Mouse (Mus musculus) adrenal gland, postnatal 4 days (tissue): ENCODE data around the gene Ms4a4c. TPM values are rescaled to one million over a fixed set of nuclear protein-coding genes. Genes with fewer than 3 reads are reported as not detected.
"Not testable (repeated sequence)": the region's sequence is repeated elsewhere in the genome, so short reads cannot be mapped to it uniquely, and the experiment has no call there.

ENCODE experiments used
- DNase-seq, 2 experiments: peaks; one replicate each; pipeline ENCODE4 v3.0.0; 2021 to 2022; ENCODE audit warnings: low spot score in 2 of 2, mixed read lengths in 2 of 2
- total RNA-seq, 2 experiments: library from RNA; stranded (reverse); gene quantifications; 2 replicates each; pipeline ENCODE4 v1.2.3; 2021

Gene Ms4a4c
- total RNA-seq, 2 experiments from 2014 or later, result not detected

GRCm38 (mm10) chr19:11459041-11459440, 54.5 kb downstream of the Ms4a4c start:
- not testable (repeated sequence) for DNase-seq

- not testable (repeated sequence) for DNase-seq
Measured at GRCm38 (mm10) chr19:11464795-11465194, 60.2 kb downstream of the Ms4a4c start.

GRCm38 (mm10) chr19:11466471-11466870, 61.9 kb downstream of the Ms4a4c start:
- no peak for DNase-seq

GRCm38 (mm10) chr19:11468361-11468760, 63.8 kb downstream of the Ms4a4c start:
- not testable (repeated sequence) for DNase-seq

GRCm38 (mm10) chr19:11469215-11469614, 64.6 kb downstream of the Ms4a4c start, which contains the start of gene Ms4a6c:
TSS of gene Ms4a6c (plus strand) at chr19:11469366.
- DNase-seq, result not testable (repeated sequence)

Other genes starting within 250 kb of the Ms4a4c start
- gene 1700025F22Rik, start 239.4 kb upstream of the Ms4a4c start, total RNA-seq, result not detected
- gene Ms4a13, start 208.0 kb upstream of the Ms4a4c start, total RNA-seq, result not detected
- gene Ms4a12, start 172.3 kb upstream of the Ms4a4c start, total RNA-seq, result not detected
- 1 to 10 TPM in 1 of 2 experiments, under 1 TPM in 1; 0.50 to 1.2 TPM for gene Ms4a1, start 138.5 kb upstream of the Ms4a4c start, total RNA-seq
- not detected for gene Ms4a5, start 120.9 kb upstream of the Ms4a4c start, total RNA-seq
- under 1 TPM; 0.08 to 0.11 TPM for gene Ms4a14, start 90.3 kb upstream of the Ms4a4c start, total RNA-seq
- gene Ms4a7, start 68.6 kb upstream of the Ms4a4c start, total RNA-seq, result 1 to 10 TPM; 2.3 to 3.1 TPM
- gene Ms4a4a, start 29.2 kb upstream of the Ms4a4c start, total RNA-seq, result 1 to 10 TPM; 5.4 to 6.5 TPM
- gene Ms4a4b, start 38.8 kb downstream of the Ms4a4c start, total RNA-seq, result 1 to 10 TPM in 1 of 2 experiments, under 1 TPM in 1; 0.71 to 1.6 TPM
- 10 to 100 TPM; 10.2 to 10.3 TPM for gene Ms4a6c, start 64.6 kb downstream of the Ms4a4c start, total RNA-seq
- not detected for gene Gm8369, start 81.2 kb downstream of the Ms4a4c start, total RNA-seq
- 1 to 10 TPM; 4.4 to 5.5 TPM for gene Ms4a6b, start 111.7 kb downstream of the Ms4a4c start, total RNA-seq
- under 1 TPM; 0.39 to 0.68 TPM for gene Ms4a4d, start 132.0 kb downstream of the Ms4a4c start, total RNA-seq
- gene Ms4a6d, start 200.1 kb downstream of the Ms4a4c start, total RNA-seq, result 1 to 10 TPM; 3.7 to 4.4 TPM
- gene Ms4a2, start 218.9 kb downstream of the Ms4a4c start, total RNA-seq, result under 1 TPM; 0.20 to 0.98 TPM
- 1 to 10 TPM in 1 of 2 experiments, under 1 TPM in 1; 0.53 to 1.2 TPM for gene Ms4a3, start 236.1 kb downstream of the Ms4a4c start, total RNA-seq